Mouse (Mus musculus) heart, embryonic 15.5 days (tissue): ENCODE results near the gene Gm31371. TPM values are rescaled to one million over a fixed set of nuclear protein-coding genes. Genes with fewer than 3 reads are reported as not detected.
"Not testable (repeated sequence)": the region's sequence is repeated elsewhere in the genome, so short reads cannot be mapped to it uniquely, and the experiment has no call there.

Experiments
- ATAC-seq: fragments of 200-750 bp; cut with Nextera tagmentation; replicated peaks from 2 replicates; pipeline ENCODE4 v1.8.0; 2017; ENCODE audit warnings: low read depth, moderate TSS enrichment; ENCODE audit not compliant: insufficient number of reproducible peaks, insufficient read depth, low FRiP score
- H3K27ac ChIP-seq: fragments of 300-500 bp; sonication (generic); 2 replicates; pipeline ENCODE4 v1.5.1; 2015; ENCODE audit warnings: mild to moderate bottlenecking, inconsistent platforms
- H3K27me3 ChIP-seq: fragments of 300-500 bp; sonication (generic); 2 replicates; pipeline ENCODE4 v1.6.1; 2015; ENCODE audit warnings: inconsistent platforms
- H3K36me3 ChIP-seq: fragments of 300-500 bp; sonication (generic); 2 replicates; pipeline ENCODE4 v1.6.1; 2015; ENCODE audit warnings: mild to moderate bottlenecking, inconsistent platforms
- H3K4me1 ChIP-seq: fragments of 300-500 bp; sonication (generic); replicated peaks from 2 replicates; pipeline ENCODE4 v1.6.1; 2015; ENCODE audit warnings: inconsistent platforms
- H3K4me2 ChIP-seq: fragments of 300-500 bp; sonication (generic); 2 replicates; pipeline ENCODE4 v1.6.1; 2015; ENCODE audit warnings: inconsistent platforms, mild to moderate bottlenecking, moderate library complexity
- H3K4me3 ChIP-seq: fragments of 300-500 bp; sonication (generic); 2 replicates; pipeline ENCODE4 v1.5.1; 2015; ENCODE audit warnings: mild to moderate bottlenecking, inconsistent platforms
- H3K9ac ChIP-seq: fragments of 300-500 bp; sonication (generic); 2 replicates; pipeline ENCODE4 v1.6.1; 2015; ENCODE audit warnings: mild to moderate bottlenecking, inconsistent platforms
- H3K9me3 ChIP-seq: fragments of 300-500 bp; sonication (generic); replicated peaks from 2 replicates; pipeline ENCODE4 v1.6.1; 2016; ENCODE audit warnings: inconsistent platforms
- WGBS: fragments of 180-500 bp; shearing (Covaris S2); methylation state at CpG from one replicate; pipeline ENCODE4 v1.1.7; 2015; ENCODE audit warnings: mixed read lengths; 5-methylcytosine and 5-hydroxymethylcytosine counted together
- polyA plus RNA-seq: library from polyadenylated mRNA; unstranded; fragments of >200 nt; fragmentation: Nextera tagmentation; extraction: Ambion mirVana; gene quantifications from 2 replicates; pipeline ENCODE4 v1.2.1, GENCODE M21; 2015

Gm31371 gene
- not detected in 2 replicates for polyA plus RNA-seq

- not testable (repeated sequence) for H3K4me1 ChIP-seq, H3K9me3 ChIP-seq, H3K36me3 ChIP-seq, ATAC-seq, H3K27me3 ChIP-seq, H3K4me3 ChIP-seq, H3K4me2 ChIP-seq, H3K9ac ChIP-seq, H3K27ac ChIP-seq
- 62% methylated on average over 3 of the region's 4 CpGs for WGBS
Observed at GRCm38 (mm10) chr8:19903092-19903491, at the start of gene Gm31371. Gene Gm31371 (plus strand): TSS chr8:19903392.

- not testable (repeated sequence) for ATAC-seq, H3K9me3 ChIP-seq, H3K9ac ChIP-seq, H3K4me2 ChIP-seq, H3K4me3 ChIP-seq, H3K36me3 ChIP-seq, H3K27ac ChIP-seq, H3K27me3 ChIP-seq, H3K4me1 ChIP-seq
- 83% methylated on average over 7 of the region's 8 CpGs for WGBS
Observed at GRCm38 (mm10) chr8:19906425-19907055, 3.3 kb downstream of the Gm31371 start.

DNA sequence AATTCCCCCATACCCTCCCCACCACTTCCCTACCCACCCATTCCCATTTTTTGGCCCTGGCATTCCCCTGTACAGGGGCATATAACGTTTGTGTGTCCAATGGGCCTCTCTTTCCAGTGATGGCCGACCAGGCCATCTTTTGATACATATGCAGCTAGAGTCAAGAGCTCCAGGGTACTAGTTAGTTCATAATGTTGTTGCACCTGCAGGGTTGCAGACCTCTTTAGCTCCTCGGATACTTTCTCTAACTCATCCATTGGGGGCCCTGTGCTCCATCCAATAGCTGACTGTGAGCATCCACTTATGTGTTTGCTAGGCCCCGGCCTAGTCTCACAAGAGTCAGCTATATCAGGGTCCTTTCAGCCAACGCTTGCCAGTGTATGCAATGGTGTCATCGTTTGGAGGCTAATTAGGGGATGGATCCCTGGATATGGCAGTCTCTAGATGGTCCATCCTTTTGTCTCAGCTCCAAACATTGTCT is 5.7 kb downstream of the Gm31371 start:
- not testable (repeated sequence) for H3K9me3 ChIP-seq, H3K27ac ChIP-seq, H3K4me3 ChIP-seq, H3K27me3 ChIP-seq, H3K4me1 ChIP-seq, H3K4me2 ChIP-seq, H3K9ac ChIP-seq, ATAC-seq, H3K36me3 ChIP-seq
- 68% methylated on average over 5 of the region's 6 CpGs for WGBS

DNA sequence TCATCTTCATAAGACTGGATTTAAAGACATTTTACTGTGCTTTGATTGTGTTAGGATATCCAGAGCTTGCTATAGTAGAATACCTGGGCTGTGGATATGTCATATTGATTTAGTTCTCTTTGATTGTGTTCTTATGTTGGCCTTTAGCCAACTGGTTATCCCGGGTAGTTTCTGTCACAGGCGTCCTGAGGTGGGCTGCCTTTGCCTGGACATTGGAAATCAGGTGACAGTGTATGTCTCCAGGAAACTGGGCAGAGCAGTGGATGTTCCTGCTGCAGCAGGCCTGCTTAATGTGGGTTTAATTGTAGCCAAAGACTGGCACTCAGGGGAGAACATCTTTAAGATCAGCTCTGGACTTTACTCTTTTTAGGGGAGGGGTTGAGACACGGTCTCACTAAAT is 15.9 kb downstream of the Gm31371 start:
- not testable (repeated sequence) for H3K27ac ChIP-seq, H3K4me3 ChIP-seq, H3K36me3 ChIP-seq, H3K4me1 ChIP-seq, H3K27me3 ChIP-seq, H3K9ac ChIP-seq, H3K4me2 ChIP-seq, H3K9me3 ChIP-seq, ATAC-seq
- 69% methylated on average over 2 of the region's 3 CpGs for WGBS

DNA sequence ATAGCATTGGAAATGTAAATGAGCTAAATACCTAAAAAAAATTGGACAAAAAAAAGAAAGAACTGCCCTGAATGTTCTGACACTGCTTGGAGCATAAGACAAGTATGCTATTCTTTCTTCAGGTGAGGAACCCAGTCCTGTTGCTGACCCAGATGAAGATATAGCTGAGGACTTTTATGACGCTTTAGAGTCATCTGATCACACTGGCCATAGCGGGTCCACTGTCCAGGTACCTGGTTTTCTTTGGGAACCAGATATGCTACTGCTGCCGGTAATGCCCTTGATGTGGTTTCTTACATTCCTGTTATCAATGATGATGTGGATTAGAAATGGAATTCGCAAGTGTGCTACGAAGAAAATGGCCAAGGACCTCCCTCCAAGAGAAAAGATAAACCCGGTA is 31.1 kb downstream of the Gm31371 start:
- H3K9me3 ChIP-seq, result not testable (repeated sequence)

GRCm38 (mm10) chr8:19935541-19936030 is 32.4 kb downstream of the Gm31371 start:
- not testable (repeated sequence) for H3K36me3 ChIP-seq, H3K4me3 ChIP-seq, H3K27ac ChIP-seq, H3K27me3 ChIP-seq, H3K9ac ChIP-seq, ATAC-seq, H3K4me1 ChIP-seq, H3K9me3 ChIP-seq, H3K4me2 ChIP-seq
- WGBS, result 55% methylated on average over 2 of the region's 2 CpGs

More for the DNA sequence above, 31.1 kb downstream of the Gm31371 start:
- 100% methylated on average over 1 of the region's 6 CpGs for WGBS
- not testable (repeated sequence) for H3K27ac ChIP-seq, H3K4me1 ChIP-seq, H3K27me3 ChIP-seq, ATAC-seq, H3K4me2 ChIP-seq, H3K9ac ChIP-seq, H3K4me3 ChIP-seq, H3K36me3 ChIP-seq

- Histone ChIP-seq H3K36me3 (no peaks in the 10 kb centered on the region), H3K4me1 (no peaks in the 10 kb centered on the region), H3K9me3 (no peaks in the 10 kb centered on the region), H3K4me3 (no peak overlapping the region), H3K9ac (no peak overlapping the region), H3K27me3 (no peaks in the 10 kb centered on the region), H3K27ac (no peak overlapping the region), H3K4me2 (no peak overlapping the region)
- ATAC-seq, result no peak
- WGBS, result 63% methylated on average over 2 of the region's 2 CpGs
Observed at GRCm38 (mm10) chr8:19960935-19961334, 57.7 kb downstream of the Gm31371 start.

DNA sequence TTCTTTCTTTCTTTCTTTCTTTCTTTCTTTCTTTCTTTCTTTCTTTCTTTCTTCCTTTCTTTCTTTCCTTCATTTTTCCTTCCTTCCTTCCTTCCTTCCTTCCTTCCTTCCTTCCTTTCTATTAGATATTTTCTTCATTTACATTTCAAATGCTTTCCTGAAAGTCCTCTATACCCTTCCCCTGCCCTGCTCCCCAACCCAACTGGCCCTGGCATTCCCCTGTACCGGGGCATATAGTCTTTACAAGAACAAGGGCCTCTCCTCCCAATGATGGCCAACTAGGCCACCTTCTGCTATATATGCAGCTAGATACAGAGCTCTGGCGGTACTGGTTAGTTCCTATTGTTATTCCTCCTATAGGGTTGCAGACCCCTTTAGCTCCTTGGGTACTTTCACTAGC is 60.6 kb downstream of the Gm31371 start:
- H3K9me3 ChIP-seq, H3K4me2 ChIP-seq, ATAC-seq, H3K36me3 ChIP-seq, H3K4me1 ChIP-seq, H3K27ac ChIP-seq, H3K27me3 ChIP-seq, H3K4me3 ChIP-seq, H3K9ac ChIP-seq: not testable (repeated sequence)
- WGBS, result 59% methylated on average over 2 of the region's 2 CpGs

DNA sequence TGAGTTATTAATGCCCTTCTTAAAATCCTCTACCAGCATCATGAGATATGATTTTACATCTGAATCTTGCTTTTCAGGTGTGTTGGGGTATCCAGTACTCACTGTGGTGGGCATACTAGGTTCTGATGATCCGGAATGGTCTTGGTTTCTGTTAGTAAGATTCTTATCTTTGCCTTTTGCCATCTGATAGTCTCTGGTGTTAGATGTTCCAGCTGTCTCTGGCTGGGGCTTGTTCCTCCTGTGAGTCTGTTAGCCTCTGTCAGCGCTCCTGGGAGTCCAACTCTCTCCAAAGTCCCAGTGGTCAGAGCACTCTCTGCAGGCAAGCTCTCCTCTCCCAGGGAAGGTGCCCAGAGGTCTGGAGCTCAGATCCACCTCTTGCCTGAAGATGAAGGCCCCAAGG is 65.0 kb downstream of the Gm31371 start:
- not testable (repeated sequence) for H3K36me3 ChIP-seq, H3K27me3 ChIP-seq, ATAC-seq, H3K4me2 ChIP-seq, H3K9me3 ChIP-seq, H3K9ac ChIP-seq, H3K4me3 ChIP-seq, H3K4me1 ChIP-seq, H3K27ac ChIP-seq
- 47% methylated on average over 2 of the region's 2 CpGs for WGBS

DNA sequence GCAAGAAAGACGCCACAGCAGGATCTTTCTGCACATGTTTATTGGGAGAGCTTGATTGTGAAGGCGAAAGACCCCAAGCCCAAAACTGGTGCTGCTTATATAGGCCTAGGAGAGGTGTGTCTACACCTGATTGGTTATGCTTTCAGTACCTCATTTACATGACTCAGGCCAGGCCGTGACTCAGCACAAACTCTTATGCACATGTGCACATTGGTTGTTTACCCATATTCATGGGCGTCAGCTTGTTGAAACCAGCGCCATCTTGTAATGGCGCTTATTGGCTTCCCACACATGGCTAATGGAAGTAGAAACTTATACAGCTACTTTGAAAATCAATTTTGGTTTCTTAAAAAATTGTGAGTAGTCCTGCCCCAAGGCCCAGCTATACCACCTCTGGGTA is 72.0 kb downstream of the Gm31371 start:
- H3K27ac ChIP-seq, H3K4me2 ChIP-seq, H3K9me3 ChIP-seq, H3K4me3 ChIP-seq, H3K4me1 ChIP-seq, ATAC-seq, H3K36me3 ChIP-seq, H3K9ac ChIP-seq, H3K27me3 ChIP-seq: not testable (repeated sequence)
- 79% methylated on average over 6 of the region's 6 CpGs for WGBS
